Mouse (Mus musculus) midbrain, embryonic 16.5 days (tissue): ENCODE results near the gene Usp43. TPM values are rescaled to one million over a fixed set of nuclear protein-coding genes. Genes with fewer than 3 reads are reported as not detected.

ENCODE experiments used
- ATAC-seq: fragments of 200-750 bp; cut with Nextera tagmentation; 2 replicates; pipeline ENCODE4 v1.8.0; 2017; ENCODE audit warnings: moderate TSS enrichment
- H3K27ac ChIP-seq: fragments of 300-500 bp; sonication (generic); 2 replicates; pipeline ENCODE4 v1.5.1; 2014; ENCODE audit warnings: mild to moderate bottlenecking, low read length, mixed read lengths
- H3K27me3 ChIP-seq: fragments of 300-500 bp; sonication (generic); 2 replicates; pipeline ENCODE4 v1.6.1; 2014; ENCODE audit warnings: low read depth, low read length, mixed read lengths; ENCODE audit not compliant: control insufficient read depth, insufficient read depth
- H3K36me3 ChIP-seq: fragments of 300-500 bp; sonication (generic); 2 replicates; pipeline ENCODE4 v1.6.1; 2014; ENCODE audit warnings: mild to moderate bottlenecking, low read length, moderate library complexity, mixed read lengths; ENCODE audit not compliant: control insufficient read depth, insufficient read depth
- H3K4me1 ChIP-seq: fragments of 300-500 bp; sonication (generic); 2 replicates; pipeline ENCODE4 v1.6.1; 2014; ENCODE audit warnings: mild to moderate bottlenecking, low read length, mixed read lengths; ENCODE audit not compliant: control insufficient read depth, insufficient read depth
- H3K4me2 ChIP-seq: fragments of 300-500 bp; sonication (generic); 2 replicates; pipeline ENCODE4 v1.6.1; 2014; ENCODE audit warnings: mild to moderate bottlenecking, low read length, mixed read lengths
- H3K4me3 ChIP-seq: fragments of 300-500 bp; sonication (generic); 2 replicates; pipeline ENCODE4 v1.5.1; 2014; ENCODE audit warnings: low read depth, mild to moderate bottlenecking, low read length, moderate library complexity, mixed read lengths
- H3K9ac ChIP-seq: fragments of 300-500 bp; sonication (generic); 2 replicates; pipeline ENCODE4 v1.6.1; 2014; ENCODE audit warnings: low read depth, low read length, mixed read lengths
- H3K9me3 ChIP-seq: fragments of 300-500 bp; sonication (generic); replicated peaks from 2 replicates; pipeline ENCODE4 v1.6.1; 2014; ENCODE audit warnings: mild to moderate bottlenecking, low read length, mixed read lengths; ENCODE audit not compliant: control insufficient read depth, poor library complexity, severe bottlenecking
- WGBS: fragments of 180-500 bp; shearing (Covaris S2); extraction: QIAGEN DNeasy Blood & Tissue Kit; methylation state at CpG from one replicate; pipeline ENCODE4 v1.1.7; 2014; 5-methylcytosine and 5-hydroxymethylcytosine counted together
- polyA plus RNA-seq: library from polyadenylated mRNA; unstranded; fragments of >200 nt; fragmentation: Nextera tagmentation; extraction: Ambion mirVana; gene quantifications from 2 replicates; pipeline ENCODE4 v1.2.1, GENCODE M21; 2015

The Usp43 gene
- polyA plus RNA-seq, 1 experiment from 2014 or later, result 0.80 TPM

GRCm38 (mm10) chr11:67835408-67836078 is 86.4 kb downstream of the Usp43 start:
- Histone ChIP-seq H3K27ac (no peak overlapping the region), H3K9me3 (no peaks in the 10 kb centered on the region), H3K36me3 (no peaks in the 10 kb centered on the region), H3K27me3 (no peaks in the 10 kb centered on the region), H3K4me2 (no peak overlapping the region), H3K9ac (no peak overlapping the region), H3K4me3 (no peak overlapping the region), H3K4me1 (no peaks in the 10 kb centered on the region)
- 92% methylated on average over 10 of the region's 10 CpGs for WGBS
- ATAC-seq, result no peak

DNA sequence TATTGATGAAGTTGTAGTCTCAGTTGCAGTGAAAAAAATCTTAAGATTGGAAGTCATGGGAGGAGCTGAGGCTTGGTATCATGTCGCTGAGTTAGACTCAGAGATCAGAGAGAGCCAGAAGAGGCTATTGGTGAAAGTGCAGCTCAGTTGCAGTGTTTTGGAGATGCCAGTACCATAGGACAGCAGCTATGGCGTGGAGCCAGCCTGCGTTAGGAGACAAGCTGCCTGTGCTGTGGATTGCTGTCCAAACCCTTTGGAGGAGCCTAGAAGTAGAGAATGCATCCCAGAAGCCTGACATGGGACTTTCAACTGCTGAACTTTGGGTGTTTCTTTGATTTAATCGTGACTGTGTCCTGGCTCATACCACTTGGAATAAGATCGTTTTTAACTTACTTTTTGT is 90.1 kb downstream of the Usp43 start:
- Histone ChIP-seq H3K4me1 (no peaks in the 10 kb centered on the region), H3K4me3 (no peak overlapping the region), H3K27me3 (no peaks in the 10 kb centered on the region), H3K9me3 (no peaks in the 10 kb centered on the region), H3K36me3 (no peaks in the 10 kb centered on the region), H3K9ac (no peak overlapping the region), H3K27ac (no peak overlapping the region), H3K4me2 (no peak overlapping the region)
- no peak for ATAC-seq
- 83% methylated on average over 5 of the region's 5 CpGs for WGBS

- WGBS, result 85% methylated on average over 6 of the region's 6 CpGs
- ATAC-seq, result no peak
- H3K4me1 ChIP-seq, result no peaks in the 10 kb centered on the region
- H3K4me3 ChIP-seq, result no peak overlapping the region
- no peaks in the 10 kb centered on the region for H3K36me3 ChIP-seq
- no peak overlapping the region for H3K27ac ChIP-seq
- no peak overlapping the region for H3K9ac ChIP-seq
- H3K4me2 ChIP-seq, result no peak overlapping the region
- H3K9me3 ChIP-seq, result no peaks in the 10 kb centered on the region
- no peaks in the 10 kb centered on the region for H3K27me3 ChIP-seq
These were observed 92.4 kb downstream of the Usp43 start for GRCm38 (mm10) chr11:67829530-67829929.

DNA sequence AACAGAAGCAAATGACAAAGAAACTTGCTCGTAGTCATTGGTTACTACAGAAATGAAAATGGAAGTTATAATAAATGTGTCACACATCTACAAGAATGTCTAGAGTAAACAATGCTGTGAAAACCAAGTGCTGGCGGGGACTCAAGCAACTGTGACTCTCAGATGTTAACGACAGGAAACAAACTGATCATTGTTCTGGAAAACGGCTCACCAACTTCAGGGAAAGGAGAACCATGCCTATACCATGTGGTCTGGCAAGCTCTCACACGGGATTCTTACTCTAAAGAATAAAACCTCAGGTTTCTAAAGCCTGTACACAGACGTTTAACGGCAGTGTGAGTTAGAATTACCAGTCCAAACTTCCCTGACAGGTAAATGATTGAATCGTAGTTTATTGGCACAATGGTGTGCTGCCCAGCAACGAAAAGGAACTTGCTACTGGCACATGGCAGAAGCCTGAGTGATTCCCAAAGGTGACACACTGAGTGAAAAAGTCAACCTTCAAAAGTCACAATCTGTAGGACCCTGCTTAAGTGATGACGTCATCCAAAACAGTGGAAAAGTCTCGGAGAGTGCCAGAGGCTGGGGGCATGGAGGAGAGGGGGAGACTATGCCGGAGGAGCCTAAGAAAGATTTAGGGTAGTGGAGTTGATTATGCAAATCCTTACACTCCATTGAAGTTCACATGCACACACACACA is 93.4 kb downstream of the Usp43 start:
- WGBS, result 55% methylated on average over 12 of the region's 12 CpGs
- Histone ChIP-seq H3K4me2 (no peak overlapping the region), H3K4me1 (no peaks in the 10 kb centered on the region), H3K27me3 (no peaks in the 10 kb centered on the region), H3K9me3 (no peaks in the 10 kb centered on the region), H3K36me3 (no peaks in the 10 kb centered on the region), H3K4me3 (no peak overlapping the region), H3K27ac (no peak overlapping the region), H3K9ac (no peak overlapping the region)
- ATAC-seq, result no peak

DNA sequence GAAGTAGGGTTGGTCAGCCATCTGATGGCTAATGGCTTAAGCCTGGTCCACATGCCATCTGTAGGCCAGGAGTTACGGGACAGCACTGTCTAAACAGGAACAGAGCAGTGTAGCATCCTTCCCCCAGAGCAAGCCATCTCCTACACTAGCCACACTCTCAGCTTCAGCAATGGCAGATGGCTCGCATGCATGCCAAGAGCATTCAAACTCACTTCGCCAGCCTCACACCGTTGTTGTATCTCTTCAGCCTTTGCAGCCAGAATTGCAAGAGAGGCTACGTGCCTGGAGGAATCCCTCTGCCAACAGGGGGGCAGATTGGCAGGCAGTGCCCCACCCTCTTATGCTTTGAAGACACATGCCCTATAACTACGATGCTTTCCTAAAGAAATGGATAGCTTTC is 100.4 kb downstream of the Usp43 start:
- Histone ChIP-seq H3K4me1 (no peaks in the 10 kb centered on the region), H3K4me2 (no peak overlapping the region), H3K9ac (no peak overlapping the region), H3K4me3 (no peak overlapping the region), H3K36me3 (no peaks in the 10 kb centered on the region), H3K27me3 (no peaks in the 10 kb centered on the region), H3K9me3 (no peaks in the 10 kb centered on the region), H3K27ac (no peak overlapping the region)
- ATAC-seq, result no peak
- whole genome bisulfite sequencing, result 91% methylated on average over 6 of the region's 6 CpGs

GRCm38 (mm10) chr11:67820221-67820620 is 101.7 kb downstream of the Usp43 start:
- ATAC-seq, result no peak
- Histone ChIP-seq H3K27me3 (no peaks in the 10 kb centered on the region), H3K4me1 (no peaks in the 10 kb centered on the region), H3K36me3 (no peaks in the 10 kb centered on the region), H3K27ac (no peak overlapping the region), H3K4me2 (no peak overlapping the region), H3K9ac (no peak overlapping the region), H3K4me3 (no peak overlapping the region), H3K9me3 (no peaks in the 10 kb centered on the region)
- 27% methylated on average over 4 of the region's 4 CpGs for WGBS

DNA sequence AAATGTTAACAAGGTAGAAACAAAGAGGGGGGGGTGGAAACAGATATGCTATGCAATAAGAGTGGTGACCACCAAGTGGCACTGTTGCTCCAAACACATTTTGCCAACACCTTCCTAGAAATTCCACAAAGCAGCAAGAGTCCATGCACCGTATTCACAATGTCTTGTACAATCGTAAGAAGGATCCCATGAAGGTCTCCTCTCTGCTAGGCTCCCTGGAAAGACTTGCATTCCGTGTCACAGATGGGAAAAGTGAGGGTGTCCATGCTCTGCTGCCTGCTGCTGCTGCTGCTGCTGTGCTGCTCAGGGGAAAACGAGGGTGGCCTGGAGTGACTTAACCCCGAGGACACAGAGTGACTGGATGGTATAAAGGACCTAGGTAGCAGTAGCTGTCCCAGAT is 102.3 kb downstream of the Usp43 start:
- H3K4me3 ChIP-seq, result no peak overlapping the region

GRCm38 (mm10) chr11:67811535-67811934 is 110.4 kb downstream of the Usp43 start:
- Histone ChIP-seq H3K27me3 (no peaks in the 10 kb centered on the region), H3K27ac (no peak overlapping the region), H3K4me1 (no peaks in the 10 kb centered on the region), H3K9ac (no peak overlapping the region), H3K4me3 (no peak overlapping the region), H3K36me3 (no peaks in the 10 kb centered on the region), H3K9me3 (no peaks in the 10 kb centered on the region), H3K4me2 (no peak overlapping the region)
- WGBS, result 86% methylated on average over 6 of the region's 6 CpGs
- no peak for ATAC-seq

More for the DNA sequence above, 102.3 kb downstream of the Usp43 start:
- no peak overlapping the region for H3K27ac ChIP-seq
- no peaks in the 10 kb centered on the region for H3K4me1 ChIP-seq
- WGBS, result 15% methylated on average over 5 of the region's 5 CpGs
- no peaks in the 10 kb centered on the region for H3K36me3 ChIP-seq
- no peaks in the 10 kb centered on the region for H3K27me3 ChIP-seq
- no peak for ATAC-seq
- H3K9me3 ChIP-seq, result no peaks in the 10 kb centered on the region
- peak overlapping the region; percentile 23; the same call in 1 of the 2 replicates for H3K9ac ChIP-seq
- H3K4me2 ChIP-seq, result peak overlapping the region; percentile 45

DNA sequence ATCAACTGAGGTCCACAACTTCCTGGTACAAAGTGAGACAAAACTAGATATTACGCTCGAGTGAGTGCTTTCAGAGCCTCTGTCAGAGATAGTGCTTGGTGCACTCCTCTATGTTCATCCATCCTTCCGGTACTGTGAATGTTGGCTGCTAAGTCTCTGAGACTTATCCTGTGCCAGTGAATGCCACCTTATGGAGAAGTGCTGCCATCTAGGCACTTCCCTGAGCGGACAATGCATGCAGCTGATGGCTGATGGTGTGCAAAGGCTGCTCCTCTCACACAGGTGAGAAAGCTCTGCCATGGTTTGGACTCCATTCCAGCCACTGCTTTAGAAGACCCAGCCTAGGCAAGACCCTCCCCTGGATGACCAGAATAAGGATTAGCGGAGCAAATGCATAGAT is 113.9 kb downstream of the Usp43 start:
- H3K27me3 ChIP-seq, result no peaks in the 10 kb centered on the region
- H3K9me3 ChIP-seq, result no peaks in the 10 kb centered on the region
- H3K36me3 ChIP-seq, result no peaks in the 10 kb centered on the region
- no peaks in the 10 kb centered on the region for H3K4me1 ChIP-seq
- no peak overlapping the region for H3K27ac ChIP-seq
- 76% methylated on average over 5 of the region's 5 CpGs for WGBS
- ATAC-seq, result no peak
- H3K4me3 ChIP-seq, result no peak overlapping the region
- no peak overlapping the region for H3K4me2 ChIP-seq
- H3K9ac ChIP-seq, result no peak overlapping the region
